Mouse (Mus musculus) thymus, postnatal 14 days (tissue): ENCODE data around the gene Muc2.

Source experiments
- DNase-seq: peaks from one replicate; pipeline ENCODE4 v3.0.0; 2021

Gene Muc2

GRCm38 (mm10) chr7:141770988-141771387 lies 80.8 kb downstream of the Muc2 start:
- no peak for DNase-seq

GRCm38 (mm10) chr7:141772058-141772557 lies 82.0 kb downstream of the Muc2 start:
- no peak for DNase-seq

DNA sequence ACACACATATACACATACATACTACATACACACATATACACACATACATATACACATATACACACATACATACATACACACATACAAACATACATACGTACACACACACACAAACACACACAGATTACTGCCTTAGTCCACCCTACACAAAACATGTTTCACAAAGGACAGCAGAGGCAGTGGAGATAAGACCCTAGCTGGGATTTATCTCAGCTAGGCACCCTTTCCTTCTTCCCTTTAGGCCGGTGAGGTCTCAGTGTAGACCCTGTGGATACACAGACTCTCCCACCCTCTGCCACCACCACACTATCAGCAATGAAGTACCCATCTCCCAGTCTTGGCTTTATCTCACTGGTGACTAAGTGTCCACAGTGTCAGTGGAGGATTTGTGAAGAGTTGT lies 84.7 kb downstream of the Muc2 start:
- no peak for DNase-seq

- no peak for DNase-seq
Observed at GRCm38 (mm10) chr7:141776199-141776598, 86.1 kb downstream of the Muc2 start.

DNA sequence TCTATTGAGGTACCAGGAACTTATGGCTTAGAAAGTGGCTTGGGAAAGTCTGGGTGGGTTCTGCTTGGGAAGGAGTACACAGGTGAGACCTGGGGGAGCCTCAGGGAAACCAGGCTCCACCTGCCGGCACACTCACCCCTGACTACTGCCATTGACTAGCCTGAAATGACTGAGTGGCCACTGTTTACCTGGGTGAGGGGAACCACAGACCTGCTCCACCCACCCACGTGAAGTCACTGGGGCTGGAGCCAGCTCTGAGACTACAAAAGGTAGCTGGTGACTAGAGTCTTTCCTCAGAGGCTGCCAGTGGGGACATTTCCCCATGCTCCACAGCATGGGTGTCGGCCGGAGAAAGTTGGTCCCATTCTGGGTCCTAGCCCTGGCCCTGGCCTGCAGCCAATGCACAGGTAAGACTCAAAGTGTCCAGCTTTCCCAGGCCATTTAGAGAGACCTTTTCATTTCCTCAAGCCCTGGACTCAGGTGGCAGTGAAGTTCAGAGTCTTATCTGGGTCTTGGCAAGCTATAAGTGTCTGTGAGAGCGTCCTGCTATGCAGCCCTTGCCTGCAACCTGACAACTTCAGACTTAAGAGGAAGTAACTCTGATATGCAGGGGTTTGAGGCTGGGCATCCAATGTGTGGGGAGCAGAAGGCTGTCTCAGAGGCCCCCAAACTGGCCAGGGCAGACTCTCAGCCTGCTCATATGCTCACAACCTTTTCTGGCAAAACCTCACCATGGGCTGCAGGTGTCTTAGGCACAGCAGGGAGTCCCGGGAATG lies 98.7 kb downstream of the Muc2 start, which contains the start of gene Muc5ac:
TSS of gene Muc5ac (plus strand) at position 296 of the 776 bp plus-strand sequence.
- DNase-seq: no peak

GRCm38 (mm10) chr7:141794251-141794650 lies 104.1 kb downstream of the Muc2 start:
- no peak for DNase-seq

DNA sequence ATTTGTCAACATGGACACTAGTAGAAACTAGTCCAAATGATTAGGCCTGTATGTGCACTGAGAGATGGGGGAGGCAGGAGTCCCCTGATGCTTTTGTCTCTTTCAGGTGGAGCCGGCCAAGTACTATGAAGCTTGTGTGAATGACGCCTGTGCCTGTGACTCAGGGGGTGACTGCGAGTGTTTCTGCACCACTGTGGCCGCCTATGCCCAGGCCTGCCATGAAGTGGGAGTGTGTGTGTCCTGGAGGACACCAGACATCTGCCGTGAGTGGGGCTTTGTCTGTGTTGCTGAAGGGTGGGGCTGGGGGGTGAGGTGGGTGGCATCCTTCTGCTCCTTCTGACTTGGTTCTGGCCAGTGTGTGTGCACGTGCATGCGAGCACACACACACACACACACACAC lies 113.1 kb downstream of the Muc2 start:
- no peak for DNase-seq
